Mouse (Mus musculus): ENCODE measurements at regions not wholly inside any gene's neighbourhood (a gene's known extent, or its start where the extent isn't known, plus 50 kb on each side); places are given as distances from the start of the nearest gene placed in this dataset.
"Not testable (repeated sequence)": the region's sequence is repeated elsewhere in the genome, so short reads cannot be mapped to it uniquely, and the experiment has no call there.

DNA sequence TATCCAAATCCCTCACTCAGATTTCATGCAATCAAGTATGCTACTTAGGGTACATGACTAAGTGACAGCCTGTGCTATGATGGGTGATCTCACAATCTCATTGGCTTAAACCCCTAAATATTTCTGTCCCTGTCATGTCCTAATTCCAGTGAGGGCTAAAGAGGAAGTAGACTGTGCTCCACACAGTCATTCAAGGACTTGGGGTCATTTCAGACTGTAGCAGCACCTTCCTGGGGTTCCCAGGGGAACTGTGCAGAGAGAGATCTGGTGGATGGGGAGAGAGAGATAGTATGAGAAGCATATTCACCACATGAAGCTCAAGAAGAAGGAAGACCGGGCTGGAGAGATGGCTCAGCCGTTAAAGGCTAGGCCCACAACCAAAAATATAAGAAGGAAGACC is 100.7 kb downstream of the H2al2a start:
- no peak for DNase-seq (ENCODE audit: low spot score)

- DNase-seq (ENCODE audit: low spot score) = not testable (repeated sequence)
These were observed 104.1 kb downstream of the H2al2a start for GRCm38 (mm10) chr2:17892661-17893060.

- no peak for DNase-seq (ENCODE audit: low spot score)
These were observed 109.1 kb downstream of the H2al2a start for GRCm38 (mm10) chr2:17887699-17888098.

DNA sequence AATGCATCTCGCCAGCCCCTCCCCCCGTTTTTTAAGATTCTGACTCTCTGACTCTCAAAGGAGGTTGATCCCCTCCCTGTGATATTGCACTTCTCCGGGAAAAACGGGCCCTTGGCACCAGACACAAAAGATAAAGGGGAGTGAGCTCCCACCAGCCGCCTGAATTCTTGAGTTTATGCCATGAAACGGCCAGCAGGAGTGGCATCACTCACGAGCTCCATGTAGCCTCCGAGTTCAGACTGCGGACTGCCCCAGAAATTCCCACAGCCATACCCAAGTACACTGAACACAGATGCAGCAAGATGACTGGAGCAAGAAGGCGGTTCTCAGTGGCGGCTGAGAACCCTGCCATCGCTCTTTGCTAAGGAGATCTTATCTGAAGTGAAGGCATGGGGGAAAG is 114.4 kb downstream of the H2al2a start:
- DNase-seq (ENCODE audit: low spot score) = no peak

- DNase-seq (ENCODE audit: low spot score) = peak; percentile 51
These were observed 115.7 kb downstream of the H2al2a start for GRCm38 (mm10) chr2:17880800-17881717.

DNA sequence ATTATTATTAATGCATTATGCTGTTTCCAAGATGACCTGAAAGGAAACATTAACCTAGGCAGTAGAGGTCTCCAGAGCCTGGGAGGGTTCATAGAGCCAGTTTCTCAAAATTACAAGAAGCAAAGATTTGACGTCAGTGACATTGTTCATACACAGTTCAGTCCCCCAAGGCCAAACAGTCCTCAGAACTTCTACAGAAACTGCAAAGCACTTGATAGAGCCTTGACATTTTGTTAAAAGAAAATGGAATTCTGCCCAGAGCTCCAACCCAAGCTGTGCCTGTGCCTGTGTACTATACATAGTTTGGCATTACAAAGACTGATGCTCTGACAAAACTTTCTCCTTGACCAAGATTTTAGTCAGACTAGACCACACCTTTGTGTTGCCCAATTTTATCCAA is 118.9 kb downstream of the H2al2a start:
- no peak for DNase-seq (ENCODE audit: low spot score)

GRCm38 (mm10) chr2:17876942-17877341 is 119.8 kb downstream of the H2al2a start:
- no peak for DNase-seq (ENCODE audit: low spot score)

- DNase-seq (ENCODE audit: low spot score) = no peak
These were observed 120.6 kb downstream of the H2al2a start for GRCm38 (mm10) chr2:17876155-17876554.

DNA sequence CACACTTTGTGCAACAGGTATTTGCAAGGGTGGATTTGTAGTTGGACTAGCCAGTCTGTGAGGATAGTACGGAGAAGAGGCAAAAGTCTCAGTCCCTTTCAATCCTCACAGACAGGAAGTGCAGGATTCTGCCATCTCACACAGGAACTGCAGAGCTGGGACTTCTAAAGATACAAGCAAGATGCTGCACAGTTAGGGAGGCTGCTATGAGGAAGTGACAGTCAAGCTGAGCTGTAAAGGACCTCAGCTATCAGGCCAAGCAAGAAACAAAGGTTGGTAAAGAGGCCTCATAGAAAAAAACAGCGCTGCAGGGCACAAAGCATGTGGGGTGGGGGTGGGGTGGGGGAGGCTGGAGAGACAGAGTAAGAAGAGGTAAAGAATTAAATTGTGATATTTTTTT is 126.2 kb downstream of the H2al2a start:
- DNase-seq (ENCODE audit: low spot score) = no peak

DNA sequence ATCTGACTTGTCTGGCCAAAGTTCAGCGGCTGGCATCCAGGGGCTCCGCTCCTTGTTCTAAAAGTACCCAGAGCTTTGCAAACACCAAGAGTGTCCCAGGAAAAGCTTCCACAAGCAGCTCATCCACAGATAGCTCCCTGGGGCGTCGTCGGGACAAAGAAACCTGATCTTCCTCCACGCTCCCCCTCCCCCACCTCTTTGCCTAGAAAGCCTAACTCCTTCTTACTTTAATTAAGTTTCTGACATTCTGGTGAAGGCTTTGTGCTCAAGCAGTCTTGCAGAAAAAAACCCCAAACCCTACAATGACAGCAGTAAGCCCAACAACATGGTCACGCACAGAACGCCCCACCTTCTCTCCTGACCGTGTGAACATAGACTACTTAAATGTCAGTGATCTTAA is 128.6 kb downstream of the H2al2a start:
- DNase-seq (ENCODE audit: low spot score) = peak; percentile 71

DNA sequence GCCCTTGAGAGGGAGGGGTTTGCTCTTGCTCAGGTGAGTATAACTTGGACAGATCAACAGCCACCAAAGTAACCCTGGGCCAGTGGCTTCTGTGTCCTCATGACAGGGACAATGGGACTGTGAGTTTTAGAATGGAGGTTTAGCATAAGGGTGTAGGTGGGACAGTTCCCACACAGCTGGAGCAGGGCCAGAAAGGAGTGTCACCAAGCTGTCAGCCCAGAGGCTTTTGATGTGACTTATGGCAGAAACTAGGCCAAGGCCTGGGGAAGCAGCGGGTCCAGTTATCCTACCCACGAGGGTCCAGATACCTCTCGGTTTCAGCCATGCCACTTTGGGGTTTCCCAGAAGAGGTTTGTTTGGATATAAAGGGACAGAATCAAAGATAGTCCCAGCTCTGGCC is 129.4 kb downstream of the H2al2a start:
- no peak for DNase-seq (ENCODE audit: low spot score)

- no peak for DNase-seq (ENCODE audit: low spot score)
These were observed 130.7 kb upstream of the Nebl start for GRCm38 (mm10) chr2:17861765-17862495.

DNA sequence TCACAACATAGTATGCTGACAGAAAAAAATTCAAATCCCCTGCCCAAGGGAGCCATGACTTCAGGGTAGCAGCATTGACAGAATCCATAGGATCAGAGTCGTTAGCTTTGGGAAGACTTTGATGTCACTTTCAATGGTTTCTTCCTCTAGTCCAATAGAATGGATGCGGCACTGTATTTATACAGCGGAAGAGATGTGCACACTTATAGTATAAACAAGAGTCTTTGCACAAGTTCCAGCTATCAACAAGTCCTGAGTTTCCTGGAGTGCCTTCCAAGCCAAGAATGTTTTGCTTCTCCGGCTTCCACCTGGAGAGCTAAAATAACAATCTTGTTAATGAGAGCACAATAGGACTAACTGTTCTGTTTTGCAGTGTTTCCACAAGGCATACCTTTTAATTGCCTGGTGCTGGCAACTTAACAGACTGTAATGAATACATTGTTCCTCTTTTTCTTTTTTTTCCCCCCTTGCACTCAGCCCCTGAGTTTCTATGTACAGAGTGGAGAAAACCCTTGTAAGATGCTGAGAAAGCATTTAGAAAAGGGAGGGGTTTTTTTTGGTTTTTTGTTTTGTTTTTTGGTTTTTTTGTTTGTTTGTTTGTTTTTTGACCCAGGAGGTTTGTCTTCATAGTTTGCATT is 129.8 kb upstream of the Nebl start:
- no peak for DNase-seq (ENCODE audit: low spot score)

DNA sequence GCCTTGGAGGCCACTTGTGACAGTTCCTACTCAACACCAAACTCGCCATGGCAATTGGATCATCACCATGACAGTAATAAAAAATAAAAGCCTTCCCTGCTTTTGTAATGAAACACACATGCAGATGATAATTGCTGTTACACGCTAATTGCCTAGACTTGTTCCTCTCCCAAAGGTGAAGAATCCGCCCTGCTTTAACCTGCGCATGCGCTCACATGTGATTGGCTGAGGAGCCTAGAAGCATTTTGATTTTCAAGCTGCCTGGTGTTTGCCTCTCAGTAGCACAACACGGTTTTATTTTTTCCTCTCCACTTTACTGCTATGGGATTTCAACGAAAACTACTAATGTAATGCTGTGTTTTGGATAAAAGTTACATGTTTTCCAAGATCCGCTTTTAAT is 128.0 kb upstream of the Nebl start:
- DNase-seq (ENCODE audit: low spot score) = no peak

DNA sequence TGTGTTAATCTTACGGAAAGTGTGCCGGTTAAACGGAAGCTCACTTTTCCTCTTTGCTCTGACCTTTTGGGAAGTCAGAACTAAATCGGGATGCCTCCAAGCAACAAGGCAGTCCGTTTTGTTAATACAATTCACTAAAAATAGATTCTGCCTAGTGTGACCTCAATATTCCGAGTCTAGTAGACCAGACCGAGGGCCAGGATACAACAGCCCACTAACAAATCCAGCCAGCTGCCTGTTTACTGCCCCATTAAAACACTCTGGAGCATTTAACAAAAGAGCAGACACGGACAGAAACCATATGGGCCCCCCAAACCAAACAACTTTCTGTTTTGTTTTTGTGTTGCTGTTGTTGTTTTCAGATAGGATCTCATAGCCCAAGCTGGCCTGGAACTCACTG is 127.1 kb upstream of the Nebl start:
- DNase-seq (ENCODE audit: low spot score) = no peak

- DNase-seq (ENCODE audit: low spot score) = no peak
These were observed 124.5 kb upstream of the Nebl start for GRCm38 (mm10) chr2:17855566-17856264.

DNA sequence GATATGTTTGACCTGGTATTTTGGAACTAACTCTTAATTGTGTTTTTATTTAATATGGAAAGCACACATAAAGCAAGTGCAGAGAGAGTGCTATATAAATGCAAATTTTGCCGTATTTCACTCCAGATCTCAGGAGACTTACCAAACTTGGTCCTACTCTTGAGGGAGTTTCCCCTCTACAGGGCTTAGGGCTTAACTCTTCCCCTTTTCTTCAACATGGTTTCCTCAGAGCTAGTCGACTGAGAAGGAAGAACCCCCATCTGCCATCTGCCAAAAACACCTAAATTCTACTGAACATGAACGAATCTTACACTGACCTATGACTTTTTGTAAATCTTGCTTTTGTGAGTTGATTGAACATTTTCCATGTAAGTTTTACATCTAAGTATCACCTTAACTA is 122.8 kb upstream of the Nebl start:
- DNase-seq (ENCODE audit: low spot score) = no peak

DNA sequence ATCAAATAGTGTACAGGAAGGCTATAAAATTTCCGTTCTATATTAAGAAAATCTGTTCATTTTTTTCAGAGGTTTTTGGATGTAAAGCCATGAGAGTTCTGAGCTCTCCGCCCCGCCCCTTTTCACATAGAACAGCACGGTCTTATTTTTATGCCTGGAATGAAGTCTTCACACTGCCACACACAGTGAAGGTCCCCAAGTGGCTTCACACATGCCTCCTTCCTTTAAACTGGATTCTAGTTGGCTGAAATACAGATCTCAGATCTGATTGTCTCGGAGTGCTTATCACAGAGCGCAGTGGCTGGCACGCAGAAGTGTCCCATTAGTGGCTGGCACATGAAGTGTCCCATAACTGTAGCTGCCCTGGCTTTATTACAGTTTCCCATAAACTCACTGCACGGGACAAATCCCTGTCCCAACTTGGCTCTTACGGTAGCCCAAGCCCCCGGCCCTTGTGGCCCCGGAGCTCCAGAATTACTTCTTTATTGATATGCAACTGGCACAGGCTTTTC is 122.3 kb upstream of the Nebl start:
- no peak for DNase-seq (ENCODE audit: low spot score)

DNA sequence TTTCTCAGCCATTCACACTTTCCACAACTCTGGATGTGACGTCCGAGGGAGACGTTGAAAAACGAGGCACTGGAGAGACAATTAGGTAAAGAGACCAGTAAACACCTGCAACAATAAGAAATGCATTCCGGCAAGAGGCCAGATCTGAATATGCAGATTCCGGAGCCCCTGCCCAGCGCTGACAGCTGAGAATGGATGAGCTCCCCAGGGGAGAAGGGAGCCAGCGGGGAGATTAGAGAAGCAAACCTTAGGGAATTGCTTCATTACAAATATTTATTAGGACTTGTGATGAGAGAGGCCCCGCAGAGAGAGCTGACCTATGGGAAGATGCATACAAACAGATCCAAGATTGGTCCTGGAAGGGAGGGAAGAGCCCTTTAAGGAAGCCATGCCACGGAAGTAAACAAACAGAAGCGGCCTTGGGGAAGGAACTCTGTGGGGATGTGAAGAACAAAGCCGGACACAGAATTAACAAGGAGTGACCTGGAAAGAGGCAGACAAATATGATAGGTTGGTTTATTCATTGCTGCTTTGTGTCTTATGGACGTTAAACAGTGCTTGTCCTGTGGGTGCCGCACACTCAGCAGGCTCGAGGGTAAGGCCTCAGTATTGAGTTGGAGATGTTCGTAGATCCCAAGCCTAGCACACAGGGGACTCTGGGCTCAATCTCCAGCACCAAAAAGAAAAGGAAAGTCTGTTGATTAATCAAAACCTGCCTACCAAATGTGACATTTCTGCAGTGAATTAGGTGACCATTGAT is 121.7 kb upstream of the Nebl start:
- DNase-seq (ENCODE audit: low spot score) = no peak

DNA sequence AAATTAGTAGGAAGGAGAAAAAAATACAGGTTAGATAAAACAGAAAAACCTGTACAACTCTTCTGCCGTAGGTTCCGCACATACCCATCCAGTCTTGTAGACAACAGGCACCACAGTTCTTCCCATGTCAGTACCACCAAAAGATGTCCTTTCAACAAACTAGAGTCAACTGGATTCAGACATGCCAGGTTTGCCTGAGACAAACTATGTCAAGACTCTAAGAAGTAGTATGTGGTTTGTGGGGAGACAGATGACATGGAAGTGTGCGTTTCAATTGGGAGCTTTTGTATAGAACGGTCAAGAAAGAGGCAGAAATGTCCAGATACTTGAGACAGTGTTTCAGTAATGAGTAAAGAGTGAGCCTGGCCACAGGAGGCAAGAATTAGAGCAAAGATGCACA is 119.5 kb upstream of the Nebl start:
- no peak for DNase-seq (ENCODE audit: low spot score)

GRCm38 (mm10) chr2:17849267-17849666 is 118.0 kb upstream of the Nebl start:
- DNase-seq (ENCODE audit: low spot score) = peak; percentile 50

Measured in retina, embryonic 14.5 days (tissue).